ENCODE assay signal across 12 mouse cellular contexts in genomic region chr11:90340836-90341235, GRCm38 (mm10). TPM values are rescaled to one million over a fixed set of nuclear protein-coding genes. Genes with fewer than 3 reads are reported as not detected.
"Had no signal": no experiment of that assay in that cellular context is flagged by ENCODE, and none has a peak within 500 bp of the region (broad histone marks: within the 10 kb centered on the region; RNA-seq: fewer than 3 reads in every experiment).

No protein-coding gene starts in this region.

- H3K36me3 ChIP-seq: kidney, embryonic 15.5 days; limb, embryonic 10.5 days; liver, embryonic 12.5 days; lung, embryonic 15.5 days; neural tube, embryonic 12.5 days had no signal

- DNase-seq: kidney, postnatal 14 days; lung, postnatal 36 days; midbrain, embryonic 14.5 days; thymus, adult 18-20 months; thymus, postnatal 14 days had no signal

- H3K4me2 ChIP-seq: kidney, embryonic 15.5 days; liver, embryonic 12.5 days; lung, embryonic 15.5 days; neural tube, embryonic 12.5 days had no signal

- H3K9ac ChIP-seq: kidney, embryonic 15.5 days; liver, embryonic 12.5 days; lung, embryonic 15.5 days; neural tube, embryonic 12.5 days had no signal

- H3K4me1 ChIP-seq: kidney, embryonic 15.5 days; limb, embryonic 10.5 days; liver, embryonic 12.5 days; lung, embryonic 15.5 days; neural tube, embryonic 12.5 days had no signal

- H3K9me3 ChIP-seq: kidney, embryonic 15.5 days; limb, embryonic 10.5 days; liver, embryonic 12.5 days; lung, embryonic 15.5 days; neural tube, embryonic 12.5 days had no signal

- H3K27ac ChIP-seq: kidney, embryonic 15.5 days; limb, embryonic 10.5 days; liver, embryonic 12.5 days; lung, embryonic 15.5 days; neural tube, embryonic 12.5 days had no signal

- H3K4me3 ChIP-seq: kidney, embryonic 15.5 days; limb, embryonic 10.5 days; liver, embryonic 12.5 days; lung, embryonic 15.5 days; neural tube, embryonic 12.5 days had no signal

- ATAC-seq: liver, embryonic 12.5 days had no signal

- H3K27me3 ChIP-seq: kidney, embryonic 15.5 days; liver, embryonic 12.5 days; lung, embryonic 15.5 days; neural tube, embryonic 12.5 days had no signal

RNA-seq across cellular contexts. Expression of gene Hlf, which starts 49.9 kb away (rescaled TPM):
- total RNA-seq: monocyte, adult 5-6 weeks; neutrophil, adult 5-6 weeks had no signal
